Mouse (Mus musculus): Measurements from ENCODE around the gene Sema4g.

DNA sequence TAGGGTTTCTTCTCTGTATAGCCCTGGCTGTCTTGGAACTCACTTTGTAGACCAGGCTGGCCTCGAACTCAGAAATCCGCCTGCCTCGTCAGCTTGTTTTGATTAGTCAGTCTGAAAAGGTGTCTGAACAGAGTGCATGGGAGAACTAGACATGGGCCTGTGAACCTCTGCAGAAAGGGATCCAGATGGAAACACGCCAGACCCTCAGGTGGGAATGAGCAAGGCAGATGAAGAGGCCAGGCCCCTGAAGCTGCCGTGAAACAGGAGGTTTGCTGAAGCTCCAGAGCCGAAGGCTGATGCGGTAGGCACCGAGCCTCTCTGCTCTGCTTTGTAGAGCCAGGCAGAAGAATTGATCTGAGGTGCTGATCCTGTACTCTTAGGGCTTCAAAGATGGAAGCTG, 23.3 kb downstream of the Sema4g start:
- TF ChIP-seq CTCF (IDR thresholded peaks at IDR 0.05; ENCODE audit: low read depth, low read length) (no peak), POLR2A (IDR thresholded peaks at IDR 0.05; ENCODE audit: borderline replicate concordance, low read depth, low read length) (no peak)

Data from bone marrow macrophage, adult 2 months (primary cell).